Mouse (Mus musculus) lung, postnatal 0 days (tissue): ENCODE measurements at regions not wholly inside any gene's neighbourhood (a gene's known extent, or its start where the extent isn't known, plus 50 kb on each side); places are given as distances from the start of the nearest gene placed in this dataset.

ENCODE experiments used
- CTCF ChIP-seq: IDR thresholded peaks from 2 replicates; pipeline ENCODE4 v1.5.1; 2016; ENCODE audit warnings: antibody characterized with exemption, mild to moderate bottlenecking
- EP300 ChIP-seq: IDR thresholded peaks from 2 replicates; pipeline ENCODE4 v1.6.1; 2016; ENCODE audit warnings: antibody characterized with exemption, mild to moderate bottlenecking, control low read depth

- TF ChIP-seq CTCF (no peak), EP300 (no peak)
Measured at GRCm38 (mm10) chr1:13978640-13979039, 2114.5 kb downstream of the 4930444P10Rik start.
